Mouse (Mus musculus) MEL (cell line): ENCODE results near the gene Ptprn2. TPM values are rescaled to one million over a fixed set of nuclear protein-coding genes. Genes with fewer than 3 reads are reported as not detected.

Experiments
- DNase-seq: peaks from one replicate; pipeline ENCODE4 v3.0.0; 2011; ENCODE audit warnings: low read depth, low spot score
- H3K27ac ChIP-seq: 2 replicates; pipeline ENCODE4 v1.5.1; 2012; ENCODE audit warnings: low read depth, mild to moderate bottlenecking, control low read depth, low read length, moderate library complexity; ENCODE audit not compliant: control insufficient read depth
- H3K27me3 ChIP-seq, 2 experiments: fragments of 150-350 bp in 1 of 2; sonication (generic) in 1 of 2; 2 replicates each; pipeline ENCODE4 v1.6.1; 2012; ENCODE audit warnings: low read length in 2 of 2, mild to moderate bottlenecking in 2 of 2, improper control_type of control experiment in 1 of 2, moderate library complexity in 1 of 2; ENCODE audit not compliant: insufficient read depth in 2 of 2, control insufficient read depth in 1 of 2
- H3K36me3 ChIP-seq, 2 experiments: 2 replicates each; pipeline ENCODE4 v1.6.1; 2012 to 2014; ENCODE audit warnings: low read length in 2 of 2, improper control_type of control experiment in 1 of 2, inconsistent platforms in 1 of 2, mild to moderate bottlenecking in 1 of 2; ENCODE audit not compliant: insufficient read depth in 2 of 2, control insufficient read depth in 1 of 2
- H3K4me1 ChIP-seq, 2 experiments: fragments of 150-350 bp in 1 of 2; sonication (generic) in 1 of 2; 2 replicates each; pipeline ENCODE4 v1.6.1; 2012; ENCODE audit warnings: low read length in 2 of 2, improper control_type of control experiment in 1 of 2, mild to moderate bottlenecking in 1 of 2; ENCODE audit not compliant: insufficient read depth in 2 of 2, control insufficient read depth in 1 of 2
- H3K4me3 ChIP-seq, 2 experiments: fragments of 150-350 bp in 1 of 2; sonication (generic) in 1 of 2; 2 replicates each; pipeline ENCODE4 v1.5.1; 2012; ENCODE audit warnings: low read depth in 2 of 2, low read length in 2 of 2, mild to moderate bottlenecking in 2 of 2, moderate library complexity in 2 of 2, control low read depth in 1 of 2, improper control_type of control experiment in 1 of 2; ENCODE audit not compliant: control insufficient read depth in 1 of 2, insufficient read depth in 1 of 2
- H3K79me2 ChIP-seq: 2 replicates; pipeline ENCODE4 v1.6.1; 2012; ENCODE audit warnings: mild to moderate bottlenecking, low read length, moderate library complexity; ENCODE audit not compliant: control insufficient read depth, poor library complexity, insufficient read depth
- H3K9ac ChIP-seq: 2 replicates; pipeline ENCODE4 v1.6.1; 2012; ENCODE audit warnings: low read depth, mild to moderate bottlenecking, control low read depth, low read length, moderate library complexity; ENCODE audit not compliant: control insufficient read depth, poor library complexity, severe bottlenecking
- H3K9me3 ChIP-seq: fragments of 150-350 bp; sonication (generic); replicated peaks from 2 replicates; pipeline ENCODE4 v1.6.1; 2012; ENCODE audit warnings: mild to moderate bottlenecking, low read length, improper control_type of control experiment, moderate library complexity; ENCODE audit not compliant: insufficient read depth
- BHLHE40 ChIP-seq: IDR thresholded peaks from 2 replicates; pipeline ENCODE4 v1.6.1; 2012; ENCODE audit warnings: low read depth, mild to moderate bottlenecking, inconsistent platforms, low read length, improper control_type of control experiment, borderline replicate concordance
- CTCF ChIP-seq, 3 experiments: IDR thresholded peaks in 2 of 3; conservative IDR thresholded peaks in 1 of 3; 2 replicates each; pipeline ENCODE4 v1.5.1; 2011 to 2012; ENCODE audit warnings: low read length in 3 of 3, low read depth in 2 of 3, mild to moderate bottlenecking in 2 of 3, improper control_type of control experiment in 1 of 3, inconsistent platforms in 1 of 3, mixed read lengths in 1 of 3, moderate library complexity in 1 of 3; ENCODE audit not compliant: control insufficient read depth in 1 of 3, insufficient read depth in 1 of 3, poor library complexity in 1 of 3, severe bottlenecking in 1 of 3
- ELF1 ChIP-seq: IDR thresholded peaks from 2 replicates; pipeline ENCODE4 v1.6.1; 2014; ENCODE audit warnings: low read depth, mild to moderate bottlenecking, inconsistent platforms, low read length, improper control_type of control experiment, moderate library complexity
- ETS1 ChIP-seq: IDR thresholded peaks from 2 replicates; pipeline ENCODE4 v1.6.1; 2012; ENCODE audit warnings: low read depth, mild to moderate bottlenecking, inconsistent platforms, low read length, improper control_type of control experiment, moderate library complexity
- GABPA ChIP-seq: IDR thresholded peaks from 2 replicates; pipeline ENCODE4 v1.6.1; 2012; ENCODE audit warnings: low read depth, mild to moderate bottlenecking, inconsistent platforms, low read length, improper control_type of control experiment, moderate library complexity
- HCFC1 ChIP-seq: IDR thresholded peaks from 2 replicates; pipeline ENCODE4 v1.6.1; 2012; ENCODE audit warnings: low read depth, mild to moderate bottlenecking, inconsistent platforms, low read length, improper control_type of control experiment, moderate library complexity
- KAT2A ChIP-seq: conservative IDR thresholded peaks from 2 replicates; pipeline ENCODE4 v1.6.1; 2012; ENCODE audit warnings: low read depth, low read length, improper control_type of control experiment, inconsistent platforms
- MAFK ChIP-seq: IDR thresholded peaks from 2 replicates; pipeline ENCODE4 v1.6.1; 2011; ENCODE audit warnings: low read depth, mild to moderate bottlenecking, low read length, improper control_type of control experiment, borderline replicate concordance
- MAZ ChIP-seq: IDR thresholded peaks from 2 replicates; pipeline ENCODE4 v1.6.1; 2012; ENCODE audit warnings: low read depth, mild to moderate bottlenecking, inconsistent platforms, low read length, improper control_type of control experiment
- MEF2A ChIP-seq: IDR thresholded peaks from 2 replicates; pipeline ENCODE4 v1.6.1; 2014; ENCODE audit warnings: low read depth, mild to moderate bottlenecking, inconsistent platforms, low read length, improper control_type of control experiment; ENCODE audit not compliant: poor library complexity, insufficient replicate concordance, severe bottlenecking; ENCODE audit errors: extremely low read depth
- MYB ChIP-seq: IDR thresholded peaks from 2 replicates; pipeline ENCODE4 v1.6.1; 2011; ENCODE audit warnings: mild to moderate bottlenecking, low read depth, low read length, improper control_type of control experiment
- MYC ChIP-seq: IDR thresholded peaks from 2 replicates; pipeline ENCODE4 v1.6.1; 2011; ENCODE audit warnings: low read depth, mild to moderate bottlenecking, low read length, improper control_type of control experiment, moderate library complexity
- NELFE ChIP-seq: IDR thresholded peaks from 2 replicates; pipeline ENCODE4 v1.6.1; 2011; ENCODE audit warnings: low read depth, low read length, improper control_type of control experiment
- POLR2A ChIP-seq, 2 experiments: IDR thresholded peaks; 2 replicates each; pipeline ENCODE4 v1.6.1; 2011 to 2012; ENCODE audit warnings: low read length in 2 of 2, mild to moderate bottlenecking in 2 of 2, control low read depth in 1 of 2, improper control_type of control experiment in 1 of 2, low read depth in 1 of 2, moderate library complexity in 1 of 2; ENCODE audit not compliant: control insufficient read depth in 1 of 2, insufficient read depth in 1 of 2, poor library complexity in 1 of 2
- POLR2AphosphoS5 ChIP-seq: IDR thresholded peaks from 2 replicates; pipeline ENCODE4 v1.6.1; 2012; ENCODE audit warnings: low read depth, borderline replicate concordance, mild to moderate bottlenecking, inconsistent platforms, low read length, moderate library complexity, mixed read lengths
- RAD21 ChIP-seq: IDR thresholded peaks from 2 replicates; pipeline ENCODE4 v1.6.1; 2011; ENCODE audit warnings: mild to moderate bottlenecking, low read depth, low read length, improper control_type of control experiment
- RCOR1 ChIP-seq: IDR thresholded peaks from 2 replicates; pipeline ENCODE4 v1.6.1; 2012; ENCODE audit warnings: low read depth, mild to moderate bottlenecking, inconsistent platforms, low read length, improper control_type of control experiment
- SIN3A ChIP-seq: IDR thresholded peaks from 2 replicates; pipeline ENCODE4 v1.6.1; 2012; ENCODE audit warnings: low read length, improper control_type of control experiment, inconsistent platforms
- TCF12 ChIP-seq: IDR thresholded peaks from 2 replicates; pipeline ENCODE4 v1.6.1; 2014; ENCODE audit warnings: low read depth, mild to moderate bottlenecking, inconsistent platforms, low read length, improper control_type of control experiment, moderate library complexity
- USF2 ChIP-seq, 2 experiments: IDR thresholded peaks; 2 replicates each; pipeline ENCODE4 v1.6.1; 2011 to 2012; ENCODE audit warnings: improper control_type of control experiment in 2 of 2, low read length in 2 of 2, borderline replicate concordance in 1 of 2, inconsistent platforms in 1 of 2, low read depth in 1 of 2, mild to moderate bottlenecking in 1 of 2; ENCODE audit not compliant: insufficient read depth in 1 of 2
- ZC3H11A ChIP-seq: IDR thresholded peaks from 2 replicates; pipeline ENCODE4 v1.6.1; 2012; ENCODE audit warnings: low read depth, mild to moderate bottlenecking, inconsistent platforms, low read length, improper control_type of control experiment
- ZKSCAN1 ChIP-seq: IDR thresholded peaks from 2 replicates; pipeline ENCODE4 v1.6.1; 2012; ENCODE audit warnings: low read depth, mild to moderate bottlenecking, inconsistent platforms, low read length, improper control_type of control experiment, moderate library complexity
- ZMIZ1 ChIP-seq: IDR thresholded peaks from 2 replicates; pipeline ENCODE4 v1.6.1; 2012; ENCODE audit warnings: low read depth, mild to moderate bottlenecking, inconsistent platforms, low read length, improper control_type of control experiment, moderate library complexity
- polyA plus RNA-seq, 2 experiments: library from polyadenylated mRNA; stranded (reverse) in 1 of 2; unstranded in 1 of 2; fragments of >175 nt in 1 of 2; fragments of >200 nt in 1 of 2; gene quantifications; 2 replicates each; pipeline versions ENCODE4 v1.2.1 to v1.2.4; 2012; ENCODE audit warnings: low replicate concordance in 2 of 2, low read depth in 1 of 2; ENCODE audit not compliant: insufficient read length in 2 of 2, insufficient read depth in 1 of 2, missing spikeins in 1 of 2
- total RNA-seq: library from RNA; depleted of rRNA; stranded (reverse); fragments of 300-350 nt; gene quantifications from 2 replicates; pipeline ENCODE4 v1.2.3, GENCODE M21; 2012

The Ptprn2 gene
- total and polyA plus RNA-seq, 3 experiments = not detected

DNA sequence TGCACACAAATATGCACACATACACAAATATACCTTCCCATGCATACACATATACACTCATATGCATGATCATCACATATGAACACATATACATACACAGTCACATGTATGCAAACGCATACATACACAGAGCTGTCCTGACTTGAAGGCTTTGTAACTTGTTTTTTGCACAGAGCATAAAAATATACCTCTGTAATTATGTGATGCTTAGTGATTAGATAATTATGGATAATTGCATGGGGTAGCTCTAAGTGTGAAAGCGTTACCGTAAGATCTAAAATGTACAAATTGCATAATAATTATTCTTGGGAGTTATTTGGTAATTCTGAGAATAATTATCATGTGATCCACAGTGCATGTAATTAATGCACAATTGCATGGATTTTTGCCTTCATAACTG is 337.8 kb downstream of the Ptprn2 start:
- DNase-seq = no peak
- Histone ChIP-seq H3K27ac (no peak overlapping the region), H3K27me3 (no peaks in the 10 kb centered on the region), H3K4me3 (no peak overlapping the region)
- TF ChIP-seq MYC (no peak), MYB (no peak), HCFC1 (no peak), ELF1 (no peak), POLR2A (IDR thresholded peaks at IDR 0.05; ENCODE audit: control insufficient read depth in 1 of 2, insufficient read depth in 1 of 2, low read depth in 1 of 2, low read length in 2 of 2, poor library complexity in 1 of 2) (no peak), ZMIZ1 (no peak), ZKSCAN1 (no peak)
- TF ChIP-seq, all 39 proteins: peak for 0
- Histone ChIP-seq H3K9me3 (no peaks in the 10 kb centered on the region; the same call in 1 of the 2 replicates), H3K9ac (no peak overlapping the region), H3K79me2 (no peaks in the 10 kb centered on the region), H3K36me3 (no peaks in the 10 kb centered on the region), H3K4me1 (no peaks in the 10 kb centered on the region)

DNA sequence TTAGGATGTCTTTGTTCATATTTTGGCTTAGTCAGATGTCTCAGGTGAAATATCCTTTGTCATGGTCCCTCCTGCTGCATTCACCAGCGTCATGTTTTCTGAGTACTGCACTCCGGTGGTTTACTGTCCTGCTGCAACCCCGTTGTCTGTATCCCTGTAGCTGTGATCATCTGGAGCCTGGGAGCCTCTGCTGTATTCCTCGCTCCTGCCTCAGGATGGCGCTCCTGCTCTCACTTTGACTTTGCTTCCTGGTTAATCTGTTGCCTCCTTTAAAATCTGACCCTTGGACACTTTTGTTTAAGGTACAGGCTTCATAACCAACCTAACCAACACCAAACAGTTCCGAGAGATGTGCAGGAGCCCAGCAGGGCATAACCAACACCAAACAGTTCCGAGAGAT is 342.2 kb downstream of the Ptprn2 start:
- Histone ChIP-seq H3K79me2 (no peaks in the 10 kb centered on the region), H3K4me1 (no peaks in the 10 kb centered on the region), H3K27ac (no peak overlapping the region), H3K27me3 (no peaks in the 10 kb centered on the region), H3K4me3 (no peak overlapping the region), H3K36me3 (no peaks in the 10 kb centered on the region), H3K9ac (no peak overlapping the region), H3K9me3 (no peaks in the 10 kb centered on the region; the same call in 1 of the 2 replicates)
- DNase-seq = no peak
- peak in 1 of 3 experiments; percentile 7; a peak in 1 of 6 replicates for TF ChIP-seq CTCF (IDR thresholded peaks at IDR 0.05 in 2 of 3, conservative IDR thresholded peaks at IDR 0.05 in 1 of 3; ENCODE audit: control insufficient read depth in 1 of 3, insufficient read depth in 1 of 3, low read depth in 2 of 3, low read length in 3 of 3, poor library complexity in 1 of 3, severe bottlenecking in 1 of 3)
- no peak for TF ChIP-seq ZC3H11A
- no peak for TF ChIP-seq ZKSCAN1

DNA sequence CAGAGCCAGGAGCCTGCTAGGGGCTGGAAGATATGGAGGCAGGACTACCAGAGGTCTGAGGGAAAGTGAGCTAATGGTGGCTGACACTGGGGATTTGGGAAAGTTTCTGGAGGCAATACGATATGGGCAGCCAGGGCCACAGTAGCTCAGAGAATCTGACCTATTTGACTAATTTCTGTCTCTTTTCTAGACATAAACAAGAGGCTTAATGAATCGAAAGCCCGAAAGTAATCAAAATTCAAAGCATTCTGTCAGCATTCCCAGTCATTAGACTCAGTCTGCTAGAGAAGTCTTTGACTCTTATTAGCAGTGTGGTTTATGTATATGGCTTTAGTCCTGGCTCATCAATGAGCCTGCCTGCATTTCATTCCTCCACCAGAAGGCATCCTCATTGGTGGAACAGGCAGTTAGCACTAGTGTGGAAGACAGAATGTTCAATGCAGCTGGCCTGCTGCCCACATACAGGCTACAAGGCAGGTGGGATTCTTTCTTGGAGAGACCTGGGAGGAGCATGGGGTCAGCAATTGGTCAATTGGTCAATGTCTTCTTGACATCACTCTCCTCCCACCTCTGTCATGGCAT is 353.2 kb downstream of the Ptprn2 start:
- Histone ChIP-seq H3K79me2 (no peaks in the 10 kb centered on the region), H3K36me3 (no peaks in the 10 kb centered on the region), H3K4me3 (no peak overlapping the region), H3K27ac (no peak overlapping the region), H3K9me3 (peaks cover 3% of the 10 kb centered on the region; the same call in 1 of the 2 replicates), H3K4me1 (no peaks in the 10 kb centered on the region), H3K27me3 (no peaks in the 10 kb centered on the region), H3K9ac (no peak overlapping the region)
- no peak for TF ChIP-seq USF2 (IDR thresholded peaks at IDR 0.05; ENCODE audit: borderline replicate concordance in 1 of 2, insufficient read depth in 1 of 2, low read depth in 1 of 2, low read length in 2 of 2)
- no peak for TF ChIP-seq POLR2AphosphoS5
- no peak for TF ChIP-seq KAT2A
- TF ChIP-seq TCF12 = no peak
- TF ChIP-seq MAFK = no peak
- no peak for TF ChIP-seq MEF2A
- TF ChIP-seq SIN3A = no peak
- TF ChIP-seq RAD21 = no peak
- TF ChIP-seq MYB = no peak
- no peak for TF ChIP-seq POLR2A (IDR thresholded peaks at IDR 0.05; ENCODE audit: control insufficient read depth in 1 of 2, insufficient read depth in 1 of 2, low read depth in 1 of 2, low read length in 2 of 2, poor library complexity in 1 of 2)
- TF ChIP-seq RCOR1 = no peak
- TF ChIP-seq MAZ = no peak
- no peak for TF ChIP-seq NELFE
- no peak for TF ChIP-seq ETS1
- TF ChIP-seq MYC = no peak
- no peak for TF ChIP-seq BHLHE40
- TF ChIP-seq GABPA = no peak
- no peak for DNase-seq
